Mouse (Mus musculus) stomach, embryonic 16.5 days (tissue): ENCODE data around the gene 2510002D24Rik. TPM values are rescaled to one million over a fixed set of nuclear protein-coding genes. Genes with fewer than 3 reads are reported as not detected.
A peak's percentile ranks its signal among the peaks of the same experiment; 100 is the strongest.

Experiments
- ATAC-seq: fragments of 200-750 bp; cut with Nextera tagmentation; 2 replicates; pipeline ENCODE4 v1.8.0; 2017; ENCODE audit warnings: moderate number of reproducible peaks, moderate TSS enrichment; ENCODE audit not compliant: insufficient read depth, low FRiP score
- H3K27ac ChIP-seq: fragments of 300-500 bp; sonication (generic); 2 replicates; pipeline ENCODE4 v1.5.1; 2014; ENCODE audit warnings: low read length
- H3K27me3 ChIP-seq: fragments of 300-500 bp; sonication (generic); 2 replicates; pipeline ENCODE4 v1.6.1; 2014; ENCODE audit warnings: low read length, control low read depth, mixed read lengths; ENCODE audit not compliant: control insufficient read depth, insufficient read depth
- H3K36me3 ChIP-seq: fragments of 300-500 bp; sonication (generic); 2 replicates; pipeline ENCODE4 v1.6.1; 2014; ENCODE audit warnings: low read length; ENCODE audit not compliant: control insufficient read depth, insufficient read depth
- H3K4me1 ChIP-seq: fragments of 300-500 bp; sonication (generic); 2 replicates; pipeline ENCODE4 v1.6.1; 2014; ENCODE audit warnings: low read length, control low read depth, mixed read lengths; ENCODE audit not compliant: control insufficient read depth, insufficient read depth
- H3K4me2 ChIP-seq: fragments of 300-500 bp; sonication (generic); 2 replicates; pipeline ENCODE4 v1.6.1; 2014; ENCODE audit warnings: low read depth, low read length, mixed read lengths
- H3K4me3 ChIP-seq: fragments of 300-500 bp; sonication (generic); replicated peaks from 2 replicates; pipeline ENCODE4 v1.5.1; 2014; ENCODE audit warnings: mild to moderate bottlenecking, low read length
- H3K9ac ChIP-seq: fragments of 300-500 bp; sonication (generic); 2 replicates; pipeline ENCODE4 v1.6.1; 2014; ENCODE audit warnings: low read length
- H3K9me3 ChIP-seq: fragments of 300-500 bp; sonication (generic); replicated peaks from 2 replicates; pipeline ENCODE4 v1.6.1; 2016; ENCODE audit warnings: low read length, control low read depth; ENCODE audit not compliant: control insufficient read depth
- WGBS: fragments of 180-500 bp; shearing (Covaris S2); extraction: QIAGEN DNeasy Blood & Tissue Kit; methylation state at CpG from one replicate; pipeline ENCODE4 v1.1.7; 2014; 5-methylcytosine and 5-hydroxymethylcytosine counted together
- polyA plus RNA-seq: library from polyadenylated mRNA; unstranded; fragments of >200 nt; fragmentation: Nextera tagmentation; extraction: Ambion mirVana; gene quantifications from 2 replicates; pipeline ENCODE4 v1.2.1, GENCODE M21; 2015

Gene 2510002D24Rik
- polyA plus RNA-seq, 1 experiment from 2014 or later: 47.8 TPM

GRCm38 (mm10) chr16:18877386-18878090 is 41.2 kb downstream of the 2510002D24Rik start:
- H3K4me2 ChIP-seq: peak overlapping the region; percentile 81
- H3K36me3 ChIP-seq: peaks cover 7% of the 10 kb centered on the region; the same call in 1 of the 2 replicates
- ATAC-seq: peak; percentile 11; the same call in 1 of the 2 replicates
- under 1% methylated on average over 39 of the region's 43 CpGs for WGBS
- H3K9me3 ChIP-seq: no peaks in the 10 kb centered on the region
- peak overlapping the region; percentile 89 for H3K9ac ChIP-seq
- H3K4me1 ChIP-seq: peaks cover 4% of the 10 kb centered on the region
- H3K27ac ChIP-seq: peak overlapping the region; percentile 96
- H3K4me3 ChIP-seq: peak overlapping the region; percentile 79
- no peaks in the 10 kb centered on the region for H3K27me3 ChIP-seq

- Histone ChIP-seq H3K9ac (peak overlapping the region; percentile 89), H3K27ac (peak overlapping the region; percentile 96), H3K36me3 (peaks cover 6% of the 10 kb centered on the region; the same call in 1 of the 2 replicates), H3K4me2 (peak overlapping the region; percentile 81), H3K9me3 (no peaks in the 10 kb centered on the region), H3K4me1 (peaks cover 4% of the 10 kb centered on the region), H3K4me3 (peak overlapping the region; percentile 79), H3K27me3 (no peaks in the 10 kb centered on the region)
- 21% methylated on average over 20 of the region's 20 CpGs for WGBS
- ATAC-seq: no peak
These were observed 41.8 kb downstream of the 2510002D24Rik start for GRCm38 (mm10) chr16:18878091-18878720.

GRCm38 (mm10) chr16:18884044-18884443 is 47.7 kb downstream of the 2510002D24Rik start:
- H3K9ac ChIP-seq: no peak overlapping the region
- no peak overlapping the region for H3K4me2 ChIP-seq
- no peaks in the 10 kb centered on the region for H3K9me3 ChIP-seq
- H3K4me1 ChIP-seq: no peaks in the 10 kb centered on the region; the same call in 1 of the 2 replicates
- H3K27ac ChIP-seq: no peak overlapping the region
- no peak for ATAC-seq
- H3K36me3 ChIP-seq: 0 out of 2 replicates have a peak, but pooled peaks cover 3% of the 10 kb centered on the region
- no peak overlapping the region for H3K4me3 ChIP-seq
- no peaks in the 10 kb centered on the region for H3K27me3 ChIP-seq

Other genes with a start within 250 kb of the 2510002D24Rik start
- gene Tbx1, start 245.9 kb upstream of the 2510002D24Rik start, polyA plus RNA-seq: 0.20 and 0.84 TPM in 2 replicates
- 0.68 and 0.74 TPM in 2 replicates for gene Gp1bb, start 214.2 kb upstream of the 2510002D24Rik start, polyA plus RNA-seq
- 3.1 and 4.2 TPM in 2 replicates for gene Gm49601, start 210.2 kb upstream of the 2510002D24Rik start, polyA plus RNA-seq
- 26.8 and 37.7 TPM in 2 replicates for gene Sept5, start 206.6 kb upstream of the 2510002D24Rik start, polyA plus RNA-seq
- 25.8 and 30.4 TPM in 2 replicates for gene Cldn5, start 59.7 kb upstream of the 2510002D24Rik start, polyA plus RNA-seq
- gene Ufd1, start 24.8 kb upstream of the 2510002D24Rik start, polyA plus RNA-seq: 79.1 and 80.0 TPM in 2 replicates
- 30.9 and 33.4 TPM in 2 replicates for gene Cdc45, start 24.6 kb upstream of the 2510002D24Rik start, polyA plus RNA-seq
- not detected in 2 replicates for gene Gm28539, start within 50 bp of the 2510002D24Rik start, polyA plus RNA-seq
- gene Mrpl40, start 40.3 kb downstream of the 2510002D24Rik start, polyA plus RNA-seq: 88.9 and 94.7 TPM in 2 replicates
- 4.9 and 6.0 TPM in 2 replicates for gene Hira, start 40.5 kb downstream of the 2510002D24Rik start, polyA plus RNA-seq